Mouse (Mus musculus) spleen, adult 2 months (tissue): ENCODE data around the gene Iqck.

ENCODE experiments used
- CTCF ChIP-seq: fragments of 200-500 bp; IDR thresholded peaks from 2 replicates; pipeline ENCODE4 v1.5.1; 2011; ENCODE audit warnings: mild to moderate bottlenecking, inconsistent platforms; ENCODE audit not compliant: insufficient read depth, insufficient read length, insufficient replicate concordance; ENCODE audit errors: extremely low read depth
- POLR2A ChIP-seq: fragments of 200-500 bp; IDR thresholded peaks from 2 replicates; pipeline ENCODE4 v1.6.1; 2011; ENCODE audit warnings: low read depth, low read length, inconsistent platforms

DNA sequence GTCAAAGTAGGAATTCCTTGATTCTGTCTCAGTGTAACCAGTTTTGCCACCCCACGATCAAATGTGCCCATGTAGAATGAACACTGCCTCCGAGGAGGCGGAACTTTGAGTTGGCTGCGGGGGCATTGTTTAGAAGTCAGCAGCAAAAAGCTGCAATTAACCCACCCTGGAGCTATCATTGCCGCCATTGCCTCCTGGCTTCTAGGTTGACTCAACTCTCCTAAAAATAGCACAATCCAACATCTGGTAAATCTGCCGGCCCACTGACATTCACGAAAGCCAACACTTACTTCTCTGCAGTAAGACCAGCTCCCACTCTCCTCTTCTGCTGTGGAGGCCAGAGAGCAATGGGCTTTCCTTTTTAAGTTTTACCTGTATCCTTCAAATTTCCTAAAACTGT lies 103.7 kb downstream of the Iqck start:
- TF ChIP-seq CTCF, result no peak
- TF ChIP-seq POLR2A, result no peak
